Mouse (Mus musculus) left cerebral cortex, adult 8-10 months (tissue): ENCODE data around the gene Mrpl33. TPM values are rescaled to one million over a fixed set of nuclear protein-coding genes. Genes with fewer than 3 reads are reported as not detected.
"Not testable (repeated sequence)": the region's sequence is repeated elsewhere in the genome, so short reads cannot be mapped to it uniquely, and the experiment has no call there.

Source experiments
- DNase-seq, 2 experiments: peaks; one replicate each; pipeline ENCODE4 v3.0.0; 2022; ENCODE audit warnings: low spot score in 2 of 2
- total RNA-seq, 4 experiments: library from RNA; stranded (reverse); gene quantifications; 2 replicates each; pipeline ENCODE4 v1.2.4; 2022

The Mrpl33 gene
- total RNA-seq, 4 experiments from 2014 or later = 76.5 to 106 (median 99.6) TPM

DNA sequence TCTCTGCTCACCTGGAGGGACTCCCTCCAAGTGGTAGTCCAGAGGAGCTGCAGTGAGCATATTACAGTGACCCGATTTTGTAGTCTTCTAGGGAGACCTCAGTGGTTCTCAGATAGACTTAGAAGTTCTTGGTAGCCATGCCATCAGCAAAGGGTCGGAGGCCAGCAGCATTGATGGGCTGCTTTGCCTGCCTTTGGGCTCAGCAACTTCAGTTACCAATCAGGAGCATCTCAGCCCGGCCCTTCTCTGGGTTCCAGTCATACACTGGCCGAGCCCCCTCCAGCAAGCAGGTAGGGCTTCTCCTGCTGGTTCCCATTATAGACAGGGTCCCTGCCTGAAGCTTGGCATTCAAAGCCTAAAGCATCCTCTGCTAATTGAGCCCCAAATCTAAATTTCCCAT lies 867 bp upstream of the Mrpl33 start:
- no peak for DNase-seq

DNA sequence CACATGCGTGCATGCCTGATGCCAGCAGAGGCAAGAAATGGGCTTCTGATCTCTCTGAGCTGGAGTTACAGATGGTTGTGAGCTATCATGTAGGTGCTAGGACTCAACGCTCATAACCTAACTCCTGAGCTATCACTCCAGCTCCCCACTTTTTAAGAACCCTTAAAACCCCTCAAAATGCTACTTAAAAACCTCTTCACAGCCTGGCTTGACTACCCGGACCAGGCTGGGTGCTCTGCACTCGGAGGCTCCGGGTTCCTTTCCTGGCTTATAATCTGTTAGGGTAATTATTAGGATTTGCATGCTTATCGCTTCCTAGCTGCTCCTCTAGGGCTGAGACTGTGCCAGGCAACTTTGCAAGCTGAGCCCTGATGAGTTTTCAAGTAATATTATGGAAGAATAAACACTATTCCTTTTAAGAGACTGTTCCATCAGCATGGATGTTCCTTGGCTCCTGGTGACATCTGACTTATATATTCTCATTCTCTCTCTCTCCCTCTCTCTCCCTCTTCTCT lies 752 bp downstream of the Mrpl33 start:
- no peak for DNase-seq

DNA sequence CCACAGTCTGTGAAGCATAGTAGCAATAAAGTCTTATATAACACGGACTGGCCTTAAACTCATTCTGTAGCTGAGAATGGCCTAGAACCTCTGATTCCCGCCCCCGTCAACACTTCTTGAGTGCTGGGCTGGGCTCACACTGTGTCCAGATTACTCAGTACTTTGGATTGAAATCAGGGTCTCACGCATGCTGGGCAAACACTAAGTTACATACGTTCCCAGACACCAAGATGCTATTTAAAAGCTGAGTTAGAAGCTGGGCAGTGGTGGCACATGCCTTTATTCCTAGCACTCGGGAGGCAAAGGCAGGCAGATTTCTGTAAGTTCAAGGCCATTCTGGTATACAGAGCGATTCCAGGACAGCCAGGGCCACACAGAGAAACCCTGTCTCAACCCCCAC lies 1.4 kb downstream of the Mrpl33 start:
- no peak for DNase-seq

GRCm38 (mm10) chr5:31598579-31598978 lies 1.8 kb downstream of the Mrpl33 start:
- no peak for DNase-seq

DNA sequence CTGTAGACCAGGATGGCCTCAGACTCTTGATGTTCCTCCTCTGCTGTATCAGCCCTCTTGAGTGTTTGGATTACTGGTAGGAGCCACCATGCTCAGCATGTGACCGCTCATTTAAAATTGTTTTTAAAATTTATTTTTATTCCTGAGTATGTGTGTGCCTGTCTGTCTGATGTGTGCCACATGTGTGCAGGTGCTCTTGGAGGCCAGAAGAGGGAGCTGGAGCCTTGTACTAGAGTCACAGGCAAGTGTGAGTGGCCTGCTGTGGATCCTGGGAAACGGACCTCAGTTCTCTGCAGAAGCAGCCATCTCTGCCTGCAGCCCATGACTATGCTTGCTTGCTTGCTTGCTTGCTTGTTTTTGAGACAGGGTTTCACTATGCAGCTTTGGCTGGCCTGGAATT lies 2.4 kb downstream of the Mrpl33 start:
- no peak for DNase-seq

DNA sequence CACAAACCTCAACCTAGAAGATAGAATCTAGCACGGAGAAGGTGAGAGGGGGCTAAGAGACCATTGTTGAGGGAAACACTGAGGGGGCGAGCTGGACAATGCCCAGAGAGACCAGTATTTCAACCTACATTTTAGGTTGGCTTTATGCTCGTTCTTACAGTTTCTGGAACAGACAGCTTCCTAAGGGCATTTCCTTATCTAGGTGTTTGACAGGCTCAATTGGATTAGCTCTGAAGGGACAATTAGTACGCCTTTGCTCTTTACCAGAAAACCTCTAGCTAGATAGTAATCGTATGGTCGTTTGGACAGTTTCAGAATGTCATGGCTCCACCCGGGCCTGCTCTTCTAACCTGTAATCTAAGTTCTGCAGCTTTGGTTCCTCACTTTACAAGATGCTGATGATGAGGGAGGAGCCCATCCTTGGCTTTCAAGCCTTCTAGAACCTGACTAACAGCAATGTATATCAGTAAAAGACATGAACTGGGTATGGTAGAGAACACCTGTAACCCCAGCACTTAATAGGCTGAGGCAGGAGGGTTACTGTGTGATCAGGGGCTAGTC lies 4.5 kb downstream of the Mrpl33 start:
- DNase-seq = no peak

DNA sequence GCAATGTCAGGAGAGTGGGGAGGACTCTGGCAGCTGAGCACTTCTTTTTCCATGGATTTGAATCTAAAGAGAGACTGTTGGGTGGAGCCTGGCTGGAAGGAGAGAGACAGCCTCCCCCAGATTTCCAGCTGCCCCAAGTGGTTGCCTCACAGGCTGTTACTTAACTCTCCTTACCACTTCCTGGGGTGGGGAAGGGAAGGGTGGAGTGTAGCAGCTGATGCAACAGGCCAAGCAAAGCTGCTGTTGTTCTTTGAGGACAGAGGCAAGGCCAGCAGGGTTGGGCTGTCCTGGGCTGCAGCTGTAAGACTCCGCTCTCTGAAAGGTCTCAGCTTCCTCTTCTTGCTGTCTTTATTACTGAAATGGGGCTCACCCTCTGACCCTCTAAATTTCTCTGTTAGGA lies 5.6 kb downstream of the Mrpl33 start:
- peak in 1 of 2 experiments; percentile 71 for DNase-seq

GRCm38 (mm10) chr5:31603766-31604165 lies 7.0 kb downstream of the Mrpl33 start:
- no peak for DNase-seq

- DNase-seq = no peak
These were observed 9.4 kb downstream of the Mrpl33 start for GRCm38 (mm10) chr5:31606151-31606550.

DNA sequence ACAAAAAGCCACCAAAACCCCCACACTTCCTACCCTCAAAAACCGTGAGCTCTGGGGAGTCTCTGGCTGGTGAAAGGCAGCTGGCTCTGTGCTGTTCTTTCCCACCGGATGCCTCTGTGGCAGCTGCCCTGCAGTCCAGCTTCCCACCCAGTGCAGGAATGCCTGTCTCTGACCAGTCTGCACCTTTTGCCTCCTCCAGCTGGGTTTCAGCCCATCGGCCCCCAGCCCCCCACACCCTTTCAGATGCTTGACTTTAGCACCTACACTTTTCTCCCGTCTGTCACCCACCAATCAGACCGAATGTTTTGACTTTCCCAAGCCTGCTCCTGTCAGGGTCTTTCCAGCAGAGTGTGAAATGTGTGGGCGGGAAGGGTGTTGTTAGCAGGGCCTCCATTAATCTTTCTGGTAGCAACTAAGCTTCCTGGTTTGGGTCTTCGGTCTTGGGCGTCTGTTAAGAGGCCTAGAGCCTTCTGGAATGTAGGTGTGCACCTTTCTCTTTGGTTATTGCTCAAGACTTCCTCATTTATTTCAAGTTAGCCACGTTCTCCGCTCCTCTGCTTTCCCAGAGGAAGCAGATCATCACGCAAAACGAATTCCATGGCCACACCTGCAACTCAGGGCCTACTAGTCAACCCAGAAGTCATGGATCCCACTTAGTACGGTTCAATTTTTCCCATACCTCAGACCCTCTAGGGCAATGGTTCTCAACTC lies 13.8 kb downstream of the Mrpl33 start:
- DNase-seq = no peak

DNA sequence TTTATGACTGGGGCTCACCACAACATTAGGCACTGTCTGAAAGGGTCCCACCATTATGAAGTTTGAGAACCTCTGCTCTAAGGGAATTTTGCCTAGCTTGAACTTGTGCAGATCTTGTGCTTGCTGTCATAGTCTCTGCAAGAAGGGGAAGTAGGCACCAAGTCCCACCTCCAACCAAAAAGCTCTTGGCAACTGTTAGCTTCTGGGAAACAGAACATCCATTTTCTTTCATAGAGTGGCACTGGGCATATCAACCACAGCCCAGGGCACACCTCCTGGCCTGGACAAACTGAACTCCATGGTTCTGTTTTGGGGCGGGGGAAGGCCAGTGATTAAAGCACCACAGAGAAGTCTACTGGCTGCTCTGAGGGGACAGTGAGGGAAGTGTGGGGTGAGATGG lies 14.5 kb downstream of the Mrpl33 start:
- DNase-seq = no peak

- DNase-seq = peak; percentile 71 to 78
These were observed 17.1 kb downstream of the Mrpl33 start for GRCm38 (mm10) chr5:31613852-31614286.

DNA sequence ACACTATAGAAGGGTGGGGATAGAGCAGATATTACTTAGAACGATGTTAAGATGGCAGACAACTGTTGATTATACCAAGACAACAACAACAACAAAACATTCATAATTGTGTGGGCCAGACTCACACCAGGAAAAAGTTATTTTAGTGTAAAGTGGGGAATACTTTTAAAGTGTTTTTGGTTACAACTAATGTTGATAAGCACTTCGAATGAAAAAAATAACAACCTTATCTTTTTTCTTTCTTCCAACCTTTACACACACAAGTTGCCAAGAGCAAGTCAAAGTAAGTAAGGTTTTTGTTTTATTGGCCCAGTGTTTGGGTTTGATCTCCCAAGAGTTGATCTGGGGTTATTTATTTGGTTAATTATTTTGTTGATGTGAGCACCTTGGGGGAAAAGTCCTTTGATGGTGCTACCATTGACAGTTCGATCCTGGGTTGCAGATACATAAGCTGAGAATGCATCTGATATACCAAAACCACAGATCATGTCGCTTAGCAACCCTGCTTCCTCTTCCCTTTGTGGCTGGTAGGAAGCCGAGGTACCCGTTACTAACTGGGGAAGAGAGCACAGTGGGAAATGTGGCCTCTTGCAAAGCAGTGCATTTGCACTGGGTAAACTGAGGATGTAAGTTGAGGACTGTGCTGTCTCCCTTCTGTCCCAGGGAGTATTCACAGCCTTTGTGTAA lies 17.7 kb downstream of the Mrpl33 start:
- DNase-seq = no peak

DNA sequence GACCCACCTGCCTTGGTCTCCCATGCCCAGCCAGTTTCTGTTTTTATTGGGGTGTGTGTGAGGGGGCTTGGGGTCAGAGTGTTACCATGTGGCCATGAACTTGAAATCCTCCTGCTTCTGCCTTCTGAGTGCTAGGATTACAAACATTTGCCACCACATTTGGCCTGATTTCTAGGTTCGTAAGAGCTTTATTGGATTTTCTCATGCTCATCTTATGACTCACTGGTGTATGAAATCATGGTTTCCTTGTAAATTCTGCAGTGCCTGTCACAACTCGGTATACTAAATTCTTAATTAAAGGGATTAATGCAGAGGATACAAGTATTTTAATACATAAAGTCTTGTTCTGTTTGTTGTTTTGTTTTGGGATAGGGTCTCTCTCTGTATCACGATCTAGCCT lies 23.6 kb downstream of the Mrpl33 start:
- DNase-seq = no peak

GRCm38 (mm10) chr5:31627117-31627516 lies 30.4 kb downstream of the Mrpl33 start:
- no peak for DNase-seq

GRCm38 (mm10) chr5:31627562-31628526 lies 31.1 kb downstream of the Mrpl33 start:
- DNase-seq = no peak

GRCm38 (mm10) chr5:31628555-31628954 lies 31.8 kb downstream of the Mrpl33 start:
- no peak for DNase-seq

GRCm38 (mm10) chr5:31630064-31630463 lies 33.3 kb downstream of the Mrpl33 start:
- no peak for DNase-seq

DNA sequence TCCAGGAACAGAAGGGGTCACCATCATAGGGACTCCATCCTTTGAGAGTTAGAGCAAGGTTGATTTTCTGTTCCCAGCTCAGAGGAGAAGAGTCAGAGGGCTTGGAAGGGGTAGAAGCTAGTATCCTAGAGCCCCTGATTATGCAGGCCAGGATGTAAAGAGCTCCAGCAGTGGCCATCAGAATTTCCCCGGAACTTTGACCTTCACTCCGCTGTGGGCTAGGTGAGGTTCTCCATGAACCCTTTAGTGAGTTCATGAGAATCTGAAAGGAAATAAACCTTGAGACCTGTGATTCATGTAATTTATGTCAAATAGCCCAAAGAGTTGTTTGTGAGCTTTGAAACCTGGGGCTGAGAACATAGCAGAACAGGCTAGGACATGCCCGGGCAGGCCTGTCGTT lies 34.4 kb downstream of the Mrpl33 start:
- DNase-seq = not testable (repeated sequence)

DNA sequence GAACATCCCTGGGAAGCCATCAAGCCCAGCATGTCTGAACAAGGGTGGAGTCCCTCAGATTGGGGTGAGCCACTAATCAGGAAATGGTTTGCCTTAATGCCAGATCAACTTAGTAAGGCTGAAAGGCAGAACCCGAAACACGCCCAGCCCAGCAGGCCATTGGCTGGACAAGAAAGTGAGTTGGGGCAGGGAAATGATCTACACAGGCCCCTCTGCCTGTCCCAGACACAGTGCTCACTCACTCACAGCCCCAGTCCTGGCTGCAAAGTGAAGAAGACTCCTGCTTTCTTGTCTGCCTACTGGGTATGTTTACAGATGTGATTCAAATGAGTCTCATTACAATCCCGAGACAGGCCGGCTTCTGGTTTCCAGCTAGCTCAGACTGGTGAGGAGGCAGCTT lies 37.4 kb downstream of the Mrpl33 start:
- DNase-seq = no peak

DNA sequence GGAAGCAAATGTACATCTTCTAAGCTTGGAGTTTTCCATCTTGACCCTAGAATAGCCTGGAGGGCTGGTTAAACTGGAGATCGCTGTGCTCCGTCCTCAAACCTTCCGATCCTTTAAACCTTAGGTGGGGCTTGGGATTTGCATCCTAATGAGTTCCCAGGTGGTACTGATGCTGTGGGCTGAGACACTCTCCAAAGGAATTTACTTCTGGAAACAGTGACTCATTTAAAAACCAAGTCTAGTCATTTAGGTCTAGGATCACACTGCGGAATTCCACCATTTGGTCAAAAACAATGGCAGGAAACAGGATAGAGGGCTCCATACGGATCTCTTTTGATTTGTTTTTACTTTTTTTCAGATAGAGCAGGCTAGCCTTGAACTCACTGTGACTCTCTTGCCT lies 37.9 kb downstream of the Mrpl33 start:
- DNase-seq = no peak
